Mouse (Mus musculus): ENCODE results near the gene Pdzd8. TPM values are rescaled to one million over a fixed set of nuclear protein-coding genes. Genes with fewer than 3 reads are reported as not detected.

Pdzd8 gene
- polyA plus RNA-seq, 1 experiment from 2014 or later: 16.7 TPM

DNA sequence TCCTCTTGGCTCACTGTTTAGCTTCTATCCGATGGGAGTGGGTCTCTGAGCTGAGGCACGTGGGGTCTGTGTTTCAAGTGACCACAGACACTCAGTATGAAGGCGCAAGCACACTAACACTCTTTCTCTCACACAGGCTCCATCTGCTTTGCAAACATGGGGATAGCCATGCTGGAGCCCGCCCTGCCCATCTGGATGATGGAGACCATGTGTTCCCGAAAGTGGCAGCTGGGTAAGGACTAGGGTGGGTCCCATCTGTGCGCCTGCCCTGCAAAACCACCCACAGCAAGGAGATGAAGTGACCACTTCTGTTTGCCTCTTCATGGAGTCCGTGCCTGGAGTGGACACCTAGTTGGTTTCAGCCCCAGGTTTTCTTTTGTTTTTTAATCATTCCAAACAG is 69.2 kb downstream of the Pdzd8 start:
- H3K27me3 ChIP-seq (ENCODE audit: control insufficient read depth, insufficient read depth, low read length): no peaks in the 10 kb centered on the region
- H3K4me2 ChIP-seq (replicated peaks; ENCODE audit: low read depth, low read length): no peak overlapping the region
- H3K36me3 ChIP-seq (ENCODE audit: control insufficient read depth, insufficient read depth, low read length): no peaks in the 10 kb centered on the region
- no peak overlapping the region for H3K27ac ChIP-seq (ENCODE audit: low read length)
- H3K4me1 ChIP-seq (ENCODE audit: control insufficient read depth, insufficient read depth, low read length): no peaks in the 10 kb centered on the region
- ATAC-seq (ENCODE audit: insufficient number of reproducible peaks, insufficient read depth, low FRiP score, low read depth): no peak
- no peak overlapping the region for H3K9ac ChIP-seq (replicated peaks; ENCODE audit: low read depth, low read length)
- H3K9me3 ChIP-seq (ENCODE audit: control insufficient read depth, low read depth, low read length): no peaks in the 10 kb centered on the region
- H3K4me3 ChIP-seq (ENCODE audit: low read depth, low read length): no peak overlapping the region
- WGBS: 69% methylated on average over 7 of the region's 7 CpGs

DNA sequence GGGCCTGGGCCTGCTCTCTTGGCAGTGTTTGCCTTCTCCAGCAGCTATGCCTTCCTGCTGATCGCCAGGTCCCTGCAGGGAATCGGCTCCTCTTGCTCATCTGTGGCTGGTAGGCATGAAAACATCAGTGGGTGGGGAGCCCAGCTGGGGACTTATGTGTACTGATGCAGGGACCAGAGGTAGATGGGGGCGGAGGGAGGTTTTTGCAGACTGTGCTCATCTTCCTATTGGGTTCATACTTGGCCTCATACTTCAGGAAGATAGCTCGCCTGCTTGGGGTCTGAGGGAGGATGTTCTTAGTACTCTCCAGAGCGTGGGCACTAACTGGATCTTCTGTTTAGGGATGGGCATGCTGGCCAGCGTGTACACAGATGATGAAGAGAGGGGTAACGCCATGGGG is 72.4 kb downstream of the Pdzd8 start:
- no peaks in the 10 kb centered on the region for H3K9me3 ChIP-seq (ENCODE audit: control insufficient read depth, low read depth, low read length)
- no peaks in the 10 kb centered on the region for H3K27me3 ChIP-seq (ENCODE audit: control insufficient read depth, insufficient read depth, low read length)
- no peak overlapping the region for H3K27ac ChIP-seq (ENCODE audit: low read length)
- H3K9ac ChIP-seq (replicated peaks; ENCODE audit: low read depth, low read length): no peak overlapping the region
- WGBS: 85% methylated on average over 7 of the region's 7 CpGs
- ATAC-seq (ENCODE audit: insufficient number of reproducible peaks, insufficient read depth, low FRiP score, low read depth): no peak
- no peak overlapping the region for H3K4me3 ChIP-seq (ENCODE audit: low read depth, low read length)
- H3K4me2 ChIP-seq (replicated peaks; ENCODE audit: low read depth, low read length): no peak overlapping the region
- no peaks in the 10 kb centered on the region for H3K36me3 ChIP-seq (ENCODE audit: control insufficient read depth, insufficient read depth, low read length)
- H3K4me1 ChIP-seq (ENCODE audit: control insufficient read depth, insufficient read depth, low read length): no peaks in the 10 kb centered on the region

DNA sequence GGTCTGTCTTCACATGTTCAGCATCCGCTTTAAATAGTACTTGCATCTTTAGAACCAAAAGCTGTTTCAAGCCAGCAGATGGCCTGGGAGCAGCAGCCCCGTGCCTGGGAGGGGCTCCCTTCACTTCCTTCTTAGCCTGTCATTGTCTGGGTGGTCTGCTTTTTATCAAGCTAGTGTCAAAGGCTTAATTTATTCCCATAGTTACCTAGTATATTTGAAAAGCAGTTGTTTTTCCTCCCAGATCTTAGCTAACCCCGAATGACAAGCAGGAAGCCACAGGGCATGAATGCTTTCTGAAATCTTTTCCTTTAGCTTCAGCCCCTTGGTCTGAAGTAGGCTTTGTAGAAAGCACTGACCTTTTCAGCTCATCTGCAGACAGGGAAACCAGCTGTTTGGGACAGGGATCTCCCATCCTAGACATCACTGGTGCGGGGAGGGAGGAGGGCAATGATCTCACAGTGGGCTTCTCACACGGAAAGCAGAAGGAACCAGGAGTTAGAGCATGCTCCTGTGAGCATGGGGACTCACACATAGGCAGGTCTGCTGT is 78.1 kb downstream of the Pdzd8 start:
- peak; percentile 69; the same call in 1 of the 2 replicates for ATAC-seq (ENCODE audit: insufficient number of reproducible peaks, insufficient read depth, low FRiP score, low read depth)
- no peaks in the 10 kb centered on the region for H3K27me3 ChIP-seq (ENCODE audit: control insufficient read depth, insufficient read depth, low read length)

DNA sequence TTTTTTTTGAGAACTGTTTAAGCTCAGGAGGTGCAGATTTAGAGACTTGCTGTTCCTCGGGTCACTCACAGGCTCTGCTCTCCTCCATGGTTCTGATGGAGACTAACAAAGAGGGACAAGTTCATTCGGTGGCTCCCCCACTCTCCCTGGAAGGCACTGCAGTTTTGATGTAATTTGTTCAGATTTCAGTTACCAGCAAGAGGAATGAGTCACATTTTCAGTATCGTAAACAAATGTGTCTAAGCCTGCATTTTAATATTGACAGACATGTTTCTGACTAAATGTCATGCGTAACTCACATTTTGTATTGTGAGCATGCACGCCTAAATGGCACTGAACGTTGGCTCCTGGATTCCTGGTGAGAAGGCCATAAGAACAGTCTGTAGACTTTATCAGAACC is 79.7 kb downstream of the Pdzd8 start:
- 67% methylated on average over 6 of the region's 6 CpGs for WGBS
- Histone ChIP-seq H3K9ac (replicated peaks; ENCODE audit: low read depth, low read length) (no peak overlapping the region), H3K9me3 (ENCODE audit: control insufficient read depth, low read depth, low read length) (no peaks in the 10 kb centered on the region), H3K27me3 (ENCODE audit: control insufficient read depth, insufficient read depth, low read length) (no peaks in the 10 kb centered on the region), H3K4me2 (replicated peaks; ENCODE audit: low read depth, low read length) (no peak overlapping the region), H3K4me3 (ENCODE audit: low read depth, low read length) (no peak overlapping the region), H3K27ac (ENCODE audit: low read length) (no peak overlapping the region), H3K36me3 (ENCODE audit: control insufficient read depth, insufficient read depth, low read length) (no peaks in the 10 kb centered on the region), H3K4me1 (ENCODE audit: control insufficient read depth, insufficient read depth, low read length) (peaks cover 9% of the 10 kb centered on the region)
- ATAC-seq (ENCODE audit: insufficient number of reproducible peaks, insufficient read depth, low FRiP score, low read depth): no peak

More for the DNA sequence above, 78.1 kb downstream of the Pdzd8 start:
- 17% methylated on average over 5 of the region's 5 CpGs for WGBS
- no peak overlapping the region; the same call in 1 of the 2 replicates for H3K4me2 ChIP-seq (replicated peaks; ENCODE audit: low read depth, low read length)
- H3K4me1 ChIP-seq (ENCODE audit: control insufficient read depth, insufficient read depth, low read length): peaks cover 5% of the 10 kb centered on the region
- H3K4me3 ChIP-seq (ENCODE audit: low read depth, low read length): no peak overlapping the region
- no peaks in the 10 kb centered on the region for H3K36me3 ChIP-seq (ENCODE audit: control insufficient read depth, insufficient read depth, low read length)
- no peaks in the 10 kb centered on the region for H3K9me3 ChIP-seq (ENCODE audit: control insufficient read depth, low read depth, low read length)
- H3K9ac ChIP-seq (replicated peaks; ENCODE audit: low read depth, low read length): no peak overlapping the region
- peak overlapping the region; percentile 77 for H3K27ac ChIP-seq (ENCODE audit: low read length)

DNA sequence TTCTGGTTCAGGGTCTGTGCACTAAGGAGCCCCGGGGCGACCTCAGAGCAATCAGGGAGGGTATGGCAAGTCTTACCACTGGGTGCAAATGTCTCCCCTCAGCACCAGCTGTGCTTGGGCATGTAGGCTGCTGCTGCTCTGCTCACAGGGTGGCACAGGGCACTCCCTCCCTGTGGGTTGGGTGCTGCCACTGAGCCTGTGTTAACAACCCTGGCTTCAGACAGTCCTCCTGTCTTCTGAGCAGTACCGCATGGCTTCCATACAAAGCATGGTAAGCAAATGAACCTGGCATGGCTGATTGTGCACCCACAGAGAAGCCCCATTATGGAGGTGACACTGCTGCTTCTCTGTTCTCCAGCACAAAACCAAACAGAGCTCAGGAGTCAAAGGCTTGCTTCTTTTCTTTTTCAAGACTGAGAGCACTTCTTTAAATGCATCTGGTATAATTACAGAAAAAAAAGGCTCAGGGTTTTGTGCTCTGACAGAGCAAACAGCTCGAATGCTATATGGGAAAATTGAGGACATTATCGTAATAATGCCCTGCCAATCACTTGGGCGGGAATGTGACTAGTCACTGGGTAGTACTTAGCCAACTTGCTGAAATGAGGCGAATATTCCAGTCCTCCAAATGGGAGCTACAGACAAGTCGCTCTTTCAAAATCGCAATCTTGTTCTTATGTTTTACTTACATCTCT is 80.6 kb downstream of the Pdzd8 start:
- no peaks in the 10 kb centered on the region for H3K36me3 ChIP-seq (ENCODE audit: control insufficient read depth, insufficient read depth, low read length)
- peaks cover 9% of the 10 kb centered on the region for H3K4me1 ChIP-seq (ENCODE audit: control insufficient read depth, insufficient read depth, low read length)
- no peak overlapping the region for H3K4me3 ChIP-seq (ENCODE audit: low read depth, low read length)
- H3K4me2 ChIP-seq (replicated peaks; ENCODE audit: low read depth, low read length): no peak overlapping the region
- no peak overlapping the region for H3K27ac ChIP-seq (ENCODE audit: low read length)
- H3K9me3 ChIP-seq (ENCODE audit: control insufficient read depth, low read depth, low read length): no peaks in the 10 kb centered on the region
- 73% methylated on average over 9 of the region's 9 CpGs for WGBS
- no peak overlapping the region for H3K9ac ChIP-seq (replicated peaks; ENCODE audit: low read depth, low read length)
- H3K27me3 ChIP-seq (ENCODE audit: control insufficient read depth, insufficient read depth, low read length): no peaks in the 10 kb centered on the region
- no peak for ATAC-seq (ENCODE audit: insufficient number of reproducible peaks, insufficient read depth, low FRiP score, low read depth)

DNA sequence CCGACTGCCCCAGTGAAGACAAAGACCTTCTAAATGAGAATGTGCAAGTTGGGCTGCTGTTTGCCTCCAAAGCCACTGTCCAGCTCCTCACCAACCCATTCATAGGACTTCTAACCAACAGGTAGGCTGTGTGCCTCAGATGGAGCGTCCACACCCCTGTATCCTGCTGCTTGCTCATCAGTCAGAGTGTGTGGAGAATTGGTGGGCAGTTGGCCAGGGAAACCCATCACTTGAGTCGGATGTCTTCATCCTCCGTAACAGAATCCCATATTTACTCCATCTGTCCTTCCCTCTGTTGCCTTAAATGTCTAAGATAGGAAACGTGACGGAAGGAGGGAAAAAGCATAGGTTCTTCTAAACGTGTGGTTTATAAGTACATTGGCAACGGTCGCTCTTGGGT is 82.4 kb downstream of the Pdzd8 start:
- no peak overlapping the region for H3K4me3 ChIP-seq (ENCODE audit: low read depth, low read length)

DNA sequence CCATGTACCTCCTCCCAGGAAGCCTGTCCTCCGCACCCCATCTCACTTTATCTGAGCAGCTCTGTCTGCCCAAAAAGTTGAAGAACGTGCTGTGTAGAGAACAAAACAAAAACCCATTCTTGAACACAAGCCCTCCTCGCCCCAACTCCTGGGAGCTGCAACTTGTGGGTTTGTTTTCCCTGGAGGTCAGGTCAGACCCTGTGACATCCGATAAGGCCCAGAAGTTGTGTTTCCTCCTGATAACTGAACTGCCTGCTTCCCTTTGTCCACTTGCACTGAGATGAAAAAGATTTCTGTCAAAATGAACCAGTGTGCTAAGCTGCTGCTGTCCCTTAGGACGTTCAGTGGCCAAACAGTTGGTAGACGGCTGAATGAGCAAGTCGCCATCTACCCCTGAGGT is 84.0 kb downstream of the Pdzd8 start:
- Histone ChIP-seq H3K4me2 (replicated peaks; ENCODE audit: low read depth, low read length) (peak overlapping the region; percentile 90), H3K9me3 (ENCODE audit: control insufficient read depth, low read depth, low read length) (no peaks in the 10 kb centered on the region), H3K27me3 (ENCODE audit: control insufficient read depth, insufficient read depth, low read length) (no peaks in the 10 kb centered on the region), H3K4me1 (ENCODE audit: control insufficient read depth, insufficient read depth, low read length) (peaks cover 5% of the 10 kb centered on the region; the same call in 1 of the 2 replicates), H3K9ac (replicated peaks; ENCODE audit: low read depth, low read length) (0 out of 2 replicates have a peak overlapping the region, but pooled peaks have one; percentile 25), H3K27ac (ENCODE audit: low read length) (no peak overlapping the region), H3K4me3 (ENCODE audit: low read depth, low read length) (no peak overlapping the region; the same call in 1 of the 2 replicates), H3K36me3 (ENCODE audit: control insufficient read depth, insufficient read depth, low read length) (no peaks in the 10 kb centered on the region)
- ATAC-seq (ENCODE audit: insufficient number of reproducible peaks, insufficient read depth, low FRiP score, low read depth): no peak
- 42% methylated on average over 7 of the region's 7 CpGs for WGBS

More for the DNA sequence above, 82.4 kb downstream of the Pdzd8 start:
- ATAC-seq (ENCODE audit: insufficient number of reproducible peaks, insufficient read depth, low FRiP score, low read depth): no peak
- no peak overlapping the region for H3K4me2 ChIP-seq (replicated peaks; ENCODE audit: low read depth, low read length)
- H3K27ac ChIP-seq (ENCODE audit: low read length): no peak overlapping the region
- peaks cover 9% of the 10 kb centered on the region for H3K4me1 ChIP-seq (ENCODE audit: control insufficient read depth, insufficient read depth, low read length)
- no peaks in the 10 kb centered on the region for H3K27me3 ChIP-seq (ENCODE audit: control insufficient read depth, insufficient read depth, low read length)
- no peak overlapping the region for H3K9ac ChIP-seq (replicated peaks; ENCODE audit: low read depth, low read length)
- 86% methylated on average over 9 of the region's 9 CpGs for WGBS
- no peaks in the 10 kb centered on the region for H3K9me3 ChIP-seq (ENCODE audit: control insufficient read depth, low read depth, low read length)
- H3K36me3 ChIP-seq (ENCODE audit: control insufficient read depth, insufficient read depth, low read length): no peaks in the 10 kb centered on the region

DNA sequence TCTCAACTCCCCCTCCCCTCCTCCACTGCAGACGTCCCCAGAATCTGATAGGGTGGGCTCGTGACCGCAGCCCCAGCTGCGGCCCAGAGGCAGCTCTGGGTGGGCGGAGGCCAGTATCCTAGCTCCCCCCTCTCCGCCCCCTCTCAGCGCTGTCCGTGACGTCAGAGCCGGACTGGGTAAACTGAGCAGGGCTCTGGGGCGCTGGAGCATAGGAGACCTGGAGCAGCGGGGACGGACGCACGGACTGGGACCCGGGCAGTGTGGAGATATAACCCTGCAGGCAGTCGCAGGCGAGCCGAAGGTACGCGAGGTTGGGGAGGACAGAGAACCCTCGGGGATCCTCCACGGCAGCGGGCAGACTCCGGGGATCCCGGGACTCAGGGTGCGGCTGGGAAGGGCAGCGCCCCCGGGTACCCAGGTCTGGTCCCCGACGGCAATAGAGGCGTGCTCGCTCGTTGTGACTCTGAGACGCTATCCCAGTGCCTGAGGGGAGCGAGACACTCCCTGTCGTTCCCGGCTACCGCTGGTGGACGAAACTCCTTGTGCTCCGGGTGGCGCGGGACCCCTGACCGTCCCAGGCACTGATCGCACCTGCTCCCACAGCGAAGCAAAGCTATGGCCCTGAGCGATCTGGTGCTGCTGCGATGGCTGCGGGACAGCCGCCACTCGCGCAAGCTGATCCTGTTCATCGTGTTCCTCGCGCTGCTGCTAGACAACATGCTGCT is 84.7 kb downstream of the Pdzd8 start, which contains the start of gene Slc18a2:
Gene Slc18a2, plus strand, starts transcription at position 179 of the 725 bp plus-strand sequence.
- Histone ChIP-seq H3K9me3 (ENCODE audit: control insufficient read depth, low read depth, low read length) (no peaks in the 10 kb centered on the region), H3K9ac (replicated peaks; ENCODE audit: low read depth, low read length) (peak within 1 kb of the TSS; percentile 25; the same call in 1 of the 2 replicates), H3K4me1 (ENCODE audit: control insufficient read depth, insufficient read depth, low read length) (peaks cover 5% of the 10 kb centered on the region; the same call in 1 of the 2 replicates), H3K36me3 (ENCODE audit: control insufficient read depth, insufficient read depth, low read length) (no peaks in the 10 kb centered on the region), H3K4me2 (replicated peaks; ENCODE audit: low read depth, low read length) (peak within 1 kb of the TSS; percentile 90), H3K27ac (ENCODE audit: low read length) (no peak within 1 kb of the TSS), H3K4me3 (ENCODE audit: low read depth, low read length) (peak within 1 kb of the TSS; percentile 29), H3K27me3 (ENCODE audit: control insufficient read depth, insufficient read depth, low read length) (no peaks in the 10 kb centered on the region)
- WGBS: 2% methylated on average over 55 of the region's 55 CpGs
- ATAC-seq (ENCODE audit: insufficient number of reproducible peaks, insufficient read depth, low FRiP score, low read depth): peak; percentile 84; the same call in 1 of the 2 replicates

Data from stomach, embryonic 14.5 days (tissue).